Comparison of ENCODE assay signal across 20 mouse cellular contexts in genomic region chr17:25602366-25602765, GRCm38 (mm10). TPM values are rescaled to one million over a fixed set of nuclear protein-coding genes. Genes with fewer than 3 reads are reported as not detected.
A peak's percentile ranks its signal among the peaks of the same experiment; 100 is the strongest.
DNase-seq lines count a peak whose midpoint lies in the region; ATAC-seq and TF ChIP-seq lines count a peak whose summit lies in the region.
"Had no signal": no experiment of that assay in that cellular context is flagged by ENCODE, and none has a peak within 500 bp of the region (broad histone marks: within the 10 kb centered on the region; RNA-seq: fewer than 3 reads in every experiment).

No protein-coding gene starts in this region.

- TF ChIP-seq CTCF in left cerebral cortex, adult 2 months (IDR thresholded peaks at IDR 0.05), result peak; percentile 20

- H3K4me3 ChIP-seq in heart, embryonic 14.5 days (ENCODE audit: control insufficient read depth in 1 of 2, insufficient read depth in 1 of 2, low read depth in 1 of 2, low read length in 2 of 2), result no peak overlapping the region
- no peak overlapping the region for H3K4me3 ChIP-seq in left cerebral cortex, adult 2 months
- H3K4me3 ChIP-seq: gastrocnemius, adult 2 months; heart, embryonic 13.5 days; stomach, embryonic 15.5 days had no signal

- WGBS in heart, embryonic 14.5 days, result 78% methylated on average over 8 of the region's 8 CpGs

- intact Hi-C loops in heart, postnatal 10 days (cut with DNase I), result no loop called here
- intact Hi-C loops in left cerebral cortex, adult 2 months (cut with DNase I), result no loop called here
- intact Hi-C loops in left cerebral cortex, postnatal 14 days (cut with DNase I), result no loop called here

- H3K9me3 ChIP-seq in heart, embryonic 14.5 days (ENCODE audit: control insufficient read depth, low read length), result no peaks in the 10 kb centered on the region
- H3K9me3 ChIP-seq: heart, embryonic 13.5 days; stomach, embryonic 15.5 days had no signal

- 0 out of 2 replicates have a peak, but pooled peaks have one; percentile 6 for ATAC-seq in heart, embryonic 14.5 days (ENCODE audit: insufficient number of reproducible peaks, insufficient read depth, low FRiP score, low read depth)
- 0 out of 2 replicates have a peak, but pooled peaks have one; percentile 29 for ATAC-seq in megakaryocyte progenitor cell, adult 5-6 weeks (replicated peaks; ENCODE audit: poor library complexity)
- ATAC-seq in erythroid progenitor cell, adult 5-6 weeks (replicated peaks; ENCODE audit: low FRiP score, poor library complexity, severe bottlenecking), result no peak
- ATAC-seq: forebrain, embryonic 14.5 days; hindbrain, embryonic 16.5 days; midbrain, embryonic 16.5 days had no signal

- no peak overlapping the region for H3K4me2 ChIP-seq in heart, embryonic 14.5 days (ENCODE audit: low read length)
- H3K4me2 ChIP-seq: heart, embryonic 13.5 days; liver, embryonic 11.5 days; lung, embryonic 14.5 days; stomach, embryonic 15.5 days had no signal

- H3K27ac ChIP-seq in heart, embryonic 14.5 days (replicated peaks in 1 of 2; ENCODE audit: control insufficient read depth in 1 of 2, insufficient read depth in 1 of 2, low read depth in 2 of 2, low read length in 2 of 2), result no peak overlapping the region
- no peak overlapping the region for H3K27ac ChIP-seq in left cerebral cortex, adult 2 months
- H3K27ac ChIP-seq: gastrocnemius, adult 2 months; heart, embryonic 13.5 days; stomach, embryonic 15.5 days had no signal

- H3K4me1 ChIP-seq in heart, embryonic 14.5 days (ENCODE audit: control insufficient read depth in 2 of 2, insufficient read depth in 2 of 2, low read length in 2 of 2), result peaks cover 9 to 11% of the 10 kb centered on the region in 2 experiments
- H3K4me1 ChIP-seq: stomach, embryonic 15.5 days had no signal

- DNase-seq in heart, postnatal 10 days, result no peak
- no peak for DNase-seq in left cerebral cortex, adult 2 months (ENCODE audit: extremely low spot score in 1 of 2, low spot score in 2 of 2)
- no peak for DNase-seq in left cerebral cortex, postnatal 14 days (ENCODE audit: low spot score in 2 of 2)
- DNase-seq in brain, adult 2 months (ENCODE audit: low read depth, low spot score), result peak; percentile 68
- DNase-seq: cerebellum, adult 9-11 months; gastrocnemius, adult 2 months; kidney, adult 18-20 months; kidney, postnatal 4 days; layer of hippocampus, postnatal 36 days; left cerebral cortex, postnatal 4 days; lung, embryonic 14.5 days had no signal

- H3K36me3 ChIP-seq in heart, embryonic 14.5 days (ENCODE audit: control insufficient read depth, insufficient read depth, low read length), result no peaks in the 10 kb centered on the region

- no peaks in the 10 kb centered on the region for H3K27me3 ChIP-seq in heart, embryonic 14.5 days (ENCODE audit: control insufficient read depth, insufficient read depth, low read length)
- H3K27me3 ChIP-seq: heart, embryonic 13.5 days; stomach, embryonic 15.5 days had no signal

- no peak overlapping the region for H3K9ac ChIP-seq in heart, embryonic 14.5 days (ENCODE audit: low read length)
- H3K9ac ChIP-seq: heart, embryonic 13.5 days; lung, embryonic 14.5 days; stomach, embryonic 15.5 days had no signal

RNA-seq across cellular contexts. Expression of gene Lmf1, which starts 23.5 kb away (rescaled TPM):
- polyA plus RNA-seq in heart, embryonic 14.5 days (2014; fragmentation: Nextera tagmentation; extraction: Ambion mirVana), result 36.3 and 37.8 TPM in 2 replicates
- total RNA-seq in heart, postnatal 10 days (2021), result 10 to 100 TPM; 25.4 to 27.0 TPM
- total RNA-seq in left cerebral cortex, adult 2 months (2021), result 10 to 100 TPM; 22.0 to 25.4 TPM
- total RNA-seq in left cerebral cortex, postnatal 14 days (2021), result 10 to 100 TPM; 22.1 to 23.4 TPM
- 23.2 and 25.6 TPM in 2 replicates for total RNA-seq in megakaryocyte progenitor cell, adult 5-6 weeks (2015)
- total RNA-seq in megakaryocyte progenitor cell, adult 5-6 weeks (2017), result 11.7 and 14.1 TPM in 2 replicates
- 2.9 and 3.4 TPM in 2 replicates for total RNA-seq in erythroid progenitor cell, adult 5-6 weeks (2015; ENCODE audit: low replicate concordance)
- total RNA-seq in erythroid progenitor cell, adult 5-6 weeks (2017; ENCODE audit: low replicate concordance), result 0.53 and 4.9 TPM in 2 replicates

RNA-seq across cellular contexts. Expression of gene Sox8, which starts 31.9 kb away (rescaled TPM):
- polyA plus RNA-seq in heart, embryonic 14.5 days (2014; fragmentation: Nextera tagmentation; extraction: Ambion mirVana), result 0.44 and 0.70 TPM in 2 replicates
- under 1 TPM; 0.72 to 0.93 TPM for total RNA-seq in heart, postnatal 10 days (2021)
- 10 to 100 TPM; 55.3 to 66.9 TPM for total RNA-seq in left cerebral cortex, adult 2 months (2021)
- total RNA-seq in left cerebral cortex, postnatal 14 days (2021), result 10 to 100 TPM; 62.2 to 70.1 TPM
- not detected in 2 replicates for total RNA-seq in megakaryocyte progenitor cell, adult 5-6 weeks (2015)
- not detected in 2 replicates for total RNA-seq in megakaryocyte progenitor cell, adult 5-6 weeks (2017)
- not detected in 2 replicates for total RNA-seq in erythroid progenitor cell, adult 5-6 weeks (2015; ENCODE audit: low replicate concordance)
- not detected in 2 replicates for total RNA-seq in erythroid progenitor cell, adult 5-6 weeks (2017; ENCODE audit: low replicate concordance)

Comparison
In these comparisons a context has a peak if more than half of its experiments do, and no peak if none do; other contexts are left out.
1. RNA of gene Sox8, which starts 31.9 kb away (total RNA-seq): 62.2 to 70.1 TPM in left cerebral cortex, postnatal 14 days and 55.3 to 66.9 TPM in left cerebral cortex, adult 2 months; 0.72 to 0.93 TPM in heart, postnatal 10 days, not detected in megakaryocyte progenitor cell, adult 5-6 weeks and not detected in erythroid progenitor cell, adult 5-6 weeks; every median in the first group is over 10 times any median in the second.